Mouse (Mus musculus): ENCODE results near the gene Furin.

Furin gene

DNA sequence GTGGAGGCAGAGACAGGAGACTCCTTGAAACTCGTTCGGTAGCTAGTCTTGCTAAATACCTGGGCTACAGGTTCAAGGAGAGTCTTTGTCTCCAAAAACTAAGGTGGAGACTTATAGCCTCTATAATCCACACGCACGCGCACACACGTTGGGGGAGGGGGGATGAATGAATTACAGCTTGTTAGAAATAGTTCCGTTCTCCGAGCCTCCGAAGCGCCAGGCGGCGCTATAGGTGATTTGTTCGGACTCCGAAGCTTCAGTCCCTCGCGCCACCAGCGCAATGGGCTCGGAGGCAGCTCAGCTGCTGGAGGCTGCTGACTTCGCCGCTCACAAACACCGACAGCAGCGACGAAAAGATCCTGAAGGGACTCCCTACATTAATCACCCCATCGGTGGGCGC lies 62.4 kb downstream of the Furin start, which contains the start of gene Hddc3:
TSS of gene Hddc3 (plus strand) at position 247 of the 400 bp plus-strand sequence.
- peak; percentile 89 for DNase-seq (ENCODE audit: low read depth, low spot score)

DNA sequence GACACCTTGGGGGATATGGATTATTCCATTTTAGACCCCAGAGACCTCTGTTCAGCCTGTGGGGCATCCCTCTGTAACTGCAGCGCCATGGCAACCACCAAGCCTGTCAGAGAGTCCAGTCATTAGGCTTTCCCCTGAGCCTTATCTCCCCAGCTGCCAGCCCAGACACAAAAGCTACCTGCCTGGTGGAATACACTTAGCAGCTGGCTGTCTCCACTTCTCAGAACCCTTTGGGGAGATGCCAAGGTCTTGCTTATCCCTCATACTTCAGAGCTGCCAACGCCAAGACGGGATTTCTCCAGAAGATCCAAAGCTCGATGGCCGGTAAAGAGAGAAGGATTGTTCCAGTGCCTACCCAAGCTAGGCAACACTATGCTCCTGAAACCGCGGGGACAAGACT lies 63.4 kb downstream of the Furin start:
- no peak for DNase-seq (ENCODE audit: low read depth, low spot score)

DNA sequence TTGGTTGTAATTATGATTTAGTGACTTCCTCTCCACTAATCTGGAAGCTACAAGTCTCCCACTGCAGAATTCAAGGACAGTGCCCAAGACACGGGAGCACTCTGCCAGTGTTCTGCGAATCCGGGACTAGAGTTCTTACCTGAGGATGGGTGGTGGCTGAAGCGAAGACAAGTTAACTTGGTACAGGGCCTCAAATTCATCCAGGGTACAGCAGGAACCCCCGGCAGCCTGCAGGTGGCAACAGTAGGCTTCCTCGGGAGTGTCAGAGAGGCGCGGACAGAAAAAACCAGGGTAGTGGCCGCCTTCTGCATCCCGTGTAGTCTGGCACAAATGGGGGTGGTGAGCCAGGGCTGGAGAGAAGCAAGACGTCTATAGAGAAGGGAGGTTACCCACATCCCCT lies 64.4 kb downstream of the Furin start, which contains the start of gene Unc45a:
TSS of gene Unc45a (minus strand) at position 213 of the 400 bp plus-strand sequence.
- DNase-seq (ENCODE audit: low read depth, low spot score), result no peak

DNA sequence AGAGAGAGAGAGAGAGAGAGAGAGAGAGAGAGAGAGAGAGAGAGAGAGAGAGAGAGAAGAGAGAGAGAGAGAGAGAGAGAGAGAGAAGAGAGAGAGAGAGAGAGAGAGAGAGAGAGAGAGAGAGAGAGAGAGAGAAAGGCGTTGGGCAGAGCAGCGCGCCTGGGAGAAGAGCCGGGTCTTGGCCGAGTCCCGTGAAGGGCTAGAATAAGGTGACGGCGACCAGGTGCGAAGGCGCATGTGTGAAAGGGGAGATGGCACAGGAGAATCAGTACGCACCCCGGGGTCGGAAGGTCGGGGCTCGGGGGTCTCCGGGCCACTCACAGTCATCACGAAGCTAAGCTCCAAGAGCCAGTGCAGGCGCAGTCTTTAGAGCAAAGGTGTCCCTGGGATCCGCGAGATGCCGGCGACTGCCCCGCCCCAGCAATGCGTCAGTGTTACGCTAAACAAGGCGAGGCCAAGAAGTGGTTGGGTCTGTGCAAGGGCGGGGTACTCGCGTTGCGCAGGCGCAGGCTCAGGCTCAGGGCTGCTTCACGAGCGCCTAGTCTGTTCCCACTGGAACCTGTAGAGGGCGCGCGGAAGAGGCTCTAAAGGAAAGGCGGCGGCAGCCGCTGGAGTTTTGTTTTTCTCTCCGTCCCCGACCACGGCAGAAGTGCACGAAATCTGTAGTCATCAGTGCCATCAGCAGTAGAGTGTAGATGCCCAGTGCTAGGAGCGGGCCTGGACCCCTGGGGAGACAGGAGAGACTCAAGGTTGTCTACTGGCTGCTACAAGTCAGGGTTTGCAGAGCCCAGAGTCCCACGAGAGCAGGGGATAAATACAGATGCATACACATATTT lies 65.2 kb downstream of the Furin start:
- peak; percentile 91 for DNase-seq (ENCODE audit: low read depth, low spot score)

DNA sequence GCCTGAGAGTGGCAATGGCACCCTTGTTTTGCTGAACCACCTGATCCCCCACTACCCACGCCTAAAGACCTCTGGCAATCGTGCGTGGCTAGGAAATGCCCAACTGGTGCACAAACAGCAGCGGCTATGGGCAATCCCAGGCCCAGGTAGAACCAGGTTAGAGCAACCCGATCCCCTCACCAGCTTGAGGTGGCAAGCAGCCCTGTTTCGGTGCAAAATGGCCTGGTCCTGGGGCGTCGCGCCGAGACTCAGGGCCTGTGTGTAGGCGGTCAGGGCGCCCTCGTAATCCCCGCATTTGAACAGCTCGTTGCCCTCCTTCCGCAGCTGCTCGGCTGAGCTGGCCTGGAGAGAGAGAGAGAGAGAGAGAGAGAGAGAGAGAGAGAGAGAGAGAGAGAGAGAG lies 65.9 kb downstream of the Furin start:
- no peak for DNase-seq (ENCODE audit: low read depth, low spot score)
